Comparison of ENCODE assay signal across 10 mouse cellular contexts in the genomic region with DNA sequence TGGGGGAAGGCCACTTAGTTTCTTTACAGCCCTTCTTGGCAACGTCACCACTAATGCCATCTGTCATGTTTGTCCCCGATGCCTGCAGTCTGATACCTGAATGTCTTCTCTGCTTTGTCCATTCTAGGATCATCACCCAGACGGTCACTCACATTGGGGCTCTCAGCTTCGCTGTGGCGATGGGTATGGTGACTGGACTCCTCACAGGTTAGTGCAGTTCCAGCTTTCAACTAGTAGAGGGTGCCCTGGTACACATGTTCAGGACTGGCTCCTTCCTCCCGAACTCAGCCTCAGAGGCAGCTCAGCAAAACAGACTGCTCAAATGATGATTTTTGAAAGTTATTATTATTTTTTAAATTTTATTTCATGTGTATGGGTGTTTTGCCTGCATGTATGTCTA. TPM values are rescaled to one million over a fixed set of nuclear protein-coding genes. Genes with fewer than 3 reads are reported as not detected.
A peak's percentile ranks its signal among the peaks of the same experiment; 100 is the strongest.
DNase-seq lines count a peak whose midpoint lies in the region; ATAC-seq and TF ChIP-seq lines count a peak whose summit lies in the region.
"Had no signal": no experiment of that assay in that cellular context is flagged by ENCODE, and none has a peak within 500 bp of the region (broad histone marks: within the 10 kb centered on the region; RNA-seq: fewer than 3 reads in every experiment).

No protein-coding gene starts in this region.

- ATAC-seq in intestine, postnatal 0 days: no peak
- no peak for ATAC-seq in forebrain, embryonic 13.5 days

- no peak for TF ChIP-seq CTCF in intestine, postnatal 0 days (IDR thresholded peaks at IDR 0.05; ENCODE audit: low read depth)

- no peak overlapping the region for H3K9ac ChIP-seq in intestine, postnatal 0 days (ENCODE audit: low read depth, low read length)
- no peak overlapping the region for H3K9ac ChIP-seq in forebrain, embryonic 13.5 days
- H3K9ac ChIP-seq: hindbrain, embryonic 15.5 days; stomach, embryonic 15.5 days had no signal

- peaks cover 15% of the 10 kb centered on the region for H3K36me3 ChIP-seq in intestine, postnatal 0 days (ENCODE audit: control insufficient read depth, insufficient read depth)
- peaks cover 22% of the 10 kb centered on the region for H3K36me3 ChIP-seq in forebrain, embryonic 13.5 days (ENCODE audit: poor library complexity, severe bottlenecking)

- H3K4me2 ChIP-seq in intestine, postnatal 0 days (replicated peaks; ENCODE audit: low read depth): no peak overlapping the region
- H3K4me2 ChIP-seq in forebrain, embryonic 13.5 days: no peak overlapping the region
- H3K4me2 ChIP-seq: hindbrain, embryonic 15.5 days; stomach, embryonic 15.5 days had no signal

- 76% methylated on average over 6 of the region's 6 CpGs for WGBS in intestine, postnatal 0 days
- WGBS in forebrain, embryonic 13.5 days: 81% methylated on average over 6 of the region's 6 CpGs

- peak; percentile 65 for DNase-seq in gastrocnemius, adult 18-20 months (ENCODE audit: low spot score)
- no peak for DNase-seq in gastrocnemius, postnatal 25 days
- peak; percentile 36 for DNase-seq in 416B (ENCODE audit: low read depth)
- DNase-seq in cerebellum, adult 18-20 months: peak; percentile 76 to 81
- peak; percentile 36 to 66 for DNase-seq in kidney, adult 8-10 months
- peak; percentile 77 for DNase-seq in lung, postnatal 36 days

- no peaks in the 10 kb centered on the region for H3K27me3 ChIP-seq in intestine, postnatal 0 days (replicated peaks; ENCODE audit: control insufficient read depth, insufficient read depth, low read length)
- no peaks in the 10 kb centered on the region for H3K27me3 ChIP-seq in forebrain, embryonic 13.5 days
- H3K27me3 ChIP-seq: hindbrain, embryonic 15.5 days; stomach, embryonic 15.5 days had no signal

- H3K4me3 ChIP-seq in intestine, postnatal 0 days (ENCODE audit: low read depth, low read length): no peak overlapping the region
- no peak overlapping the region for H3K4me3 ChIP-seq in forebrain, embryonic 13.5 days
- H3K4me3 ChIP-seq: hindbrain, embryonic 15.5 days; stomach, embryonic 15.5 days had no signal

- no peaks in the 10 kb centered on the region for H3K9me3 ChIP-seq in intestine, postnatal 0 days (ENCODE audit: control insufficient read depth)
- H3K9me3 ChIP-seq in forebrain, embryonic 13.5 days (replicated peaks): no peaks in the 10 kb centered on the region
- H3K9me3 ChIP-seq: hindbrain, embryonic 15.5 days; stomach, embryonic 15.5 days had no signal

- H3K4me1 ChIP-seq in intestine, postnatal 0 days (replicated peaks; ENCODE audit: control insufficient read depth, insufficient read depth, low read length): no peaks in the 10 kb centered on the region
- no peaks in the 10 kb centered on the region for H3K4me1 ChIP-seq in forebrain, embryonic 13.5 days
- H3K4me1 ChIP-seq: hindbrain, embryonic 15.5 days; stomach, embryonic 15.5 days had no signal

- no peak overlapping the region for H3K27ac ChIP-seq in intestine, postnatal 0 days (ENCODE audit: low read depth, low read length)
- no peak overlapping the region for H3K27ac ChIP-seq in forebrain, embryonic 13.5 days
- H3K27ac ChIP-seq: hindbrain, embryonic 15.5 days; stomach, embryonic 15.5 days had no signal

RNA-seq across cellular contexts. Expression of gene Tmem50a, which starts 22.7 kb away (rescaled TPM):
- 10 to 100 TPM; 29.9 to 31.9 TPM for total RNA-seq in gastrocnemius, adult 18-20 months (2021)
- total RNA-seq in gastrocnemius, postnatal 25 days (2021): 10 to 100 TPM; 25.7 to 32.2 TPM
- polyA plus RNA-seq in intestine, postnatal 0 days (2015; fragmentation: Nextera tagmentation; extraction: Ambion mirVana): 129 and 136 TPM in 2 replicates
- polyA plus RNA-seq in forebrain, embryonic 13.5 days (2015; fragmentation: Nextera tagmentation; extraction: Ambion mirVana): 161 and 176 TPM in 2 replicates

RNA-seq across cellular contexts. Expression of gene Rhd, which starts 27.8 kb away (rescaled TPM):
- total RNA-seq in gastrocnemius, adult 18-20 months (2021): not detected
- total RNA-seq in gastrocnemius, postnatal 25 days (2021): not detected
- polyA plus RNA-seq in intestine, postnatal 0 days (2015; fragmentation: Nextera tagmentation; extraction: Ambion mirVana): 0.10 and 0.16 TPM in 2 replicates
- polyA plus RNA-seq in forebrain, embryonic 13.5 days (2015; fragmentation: Nextera tagmentation; extraction: Ambion mirVana): 1.5 TPM in 2 replicates

RNA-seq across cellular contexts. Expression of gene Rsrp1, which starts 31.3 kb away (rescaled TPM):
- 100 to 1,000 TPM; 149 to 155 TPM for total RNA-seq in gastrocnemius, adult 18-20 months (2021)
- 100 to 1,000 TPM; 155 to 161 TPM for total RNA-seq in gastrocnemius, postnatal 25 days (2021)
- 252 and 263 TPM in 2 replicates for polyA plus RNA-seq in intestine, postnatal 0 days (2015; fragmentation: Nextera tagmentation; extraction: Ambion mirVana)
- 474 and 488 TPM in 2 replicates for polyA plus RNA-seq in forebrain, embryonic 13.5 days (2015; fragmentation: Nextera tagmentation; extraction: Ambion mirVana)

RNA-seq across cellular contexts. Expression of gene Syf2, which starts 38.6 kb away (rescaled TPM):
- total RNA-seq in gastrocnemius, adult 18-20 months (2021): 10 to 100 TPM; 43.3 to 43.9 TPM
- total RNA-seq in gastrocnemius, postnatal 25 days (2021): 10 to 100 TPM; 32.7 to 34.8 TPM
- polyA plus RNA-seq in intestine, postnatal 0 days (2015; fragmentation: Nextera tagmentation; extraction: Ambion mirVana): 76.2 and 88.6 TPM in 2 replicates
- 74.8 and 79.1 TPM in 2 replicates for polyA plus RNA-seq in forebrain, embryonic 13.5 days (2015; fragmentation: Nextera tagmentation; extraction: Ambion mirVana)

RNA-seq across cellular contexts. Expression of gene Maco1, which starts 39.0 kb away (rescaled TPM):
- 10 to 100 TPM; 14.7 to 17.0 TPM for total RNA-seq in gastrocnemius, adult 18-20 months (2021)
- 10 to 100 TPM; 10.6 to 15.4 TPM for total RNA-seq in gastrocnemius, postnatal 25 days (2021)
- 18.5 and 19.0 TPM in 2 replicates for polyA plus RNA-seq in intestine, postnatal 0 days (2015; fragmentation: Nextera tagmentation; extraction: Ambion mirVana)
- 91.3 and 91.8 TPM in 2 replicates for polyA plus RNA-seq in forebrain, embryonic 13.5 days (2015; fragmentation: Nextera tagmentation; extraction: Ambion mirVana)
